Mouse (Mus musculus) forebrain, embryonic 13.5 days (tissue): Measurements from ENCODE around the gene Ddx42. TPM values are rescaled to one million over a fixed set of nuclear protein-coding genes. Genes with fewer than 3 reads are reported as not detected.
"Not testable (repeated sequence)": the region's sequence is repeated elsewhere in the genome, so short reads cannot be mapped to it uniquely, and the experiment has no call there.

Source experiments
- ATAC-seq: fragments of 200-750 bp; cut with Nextera tagmentation; 2 replicates; pipeline ENCODE4 v1.8.0; 2017
- H3K27ac ChIP-seq: fragments of 300-500 bp; sonication (generic); 2 replicates; pipeline ENCODE4 v1.5.1; 2015; ENCODE audit warnings: inconsistent platforms, mild to moderate bottlenecking, moderate library complexity
- H3K27me3 ChIP-seq: fragments of 300-500 bp; sonication (generic); 2 replicates; pipeline ENCODE4 v1.6.1; 2015; ENCODE audit warnings: mild to moderate bottlenecking, inconsistent platforms
- H3K36me3 ChIP-seq: fragments of 300-500 bp; sonication (generic); 2 replicates; pipeline ENCODE4 v1.6.1; 2015; ENCODE audit warnings: mild to moderate bottlenecking, inconsistent platforms; ENCODE audit not compliant: poor library complexity, severe bottlenecking
- H3K4me1 ChIP-seq: fragments of 300-500 bp; sonication (generic); 2 replicates; pipeline ENCODE4 v1.6.1; 2015; ENCODE audit warnings: inconsistent platforms
- H3K4me2 ChIP-seq: fragments of 300-500 bp; sonication (generic); 2 replicates; pipeline ENCODE4 v1.6.1; 2015; ENCODE audit warnings: inconsistent platforms, mild to moderate bottlenecking, moderate library complexity
- H3K4me3 ChIP-seq: fragments of 300-500 bp; sonication (generic); 2 replicates; pipeline ENCODE4 v1.5.1; 2015; ENCODE audit warnings: mild to moderate bottlenecking, inconsistent platforms
- H3K9ac ChIP-seq: fragments of 300-500 bp; sonication (generic); 2 replicates; pipeline ENCODE4 v1.6.1; 2015; ENCODE audit warnings: mild to moderate bottlenecking, inconsistent platforms
- H3K9me3 ChIP-seq: fragments of 300-500 bp; sonication (generic); replicated peaks from 2 replicates; pipeline ENCODE4 v1.6.1; 2016; ENCODE audit warnings: inconsistent platforms
- WGBS: fragments of 180-500 bp; shearing (Covaris S2); methylation state at CpG from one replicate; pipeline ENCODE4 v1.1.7; 2015; 5-methylcytosine and 5-hydroxymethylcytosine counted together
- polyA plus RNA-seq: library from polyadenylated mRNA; unstranded; fragments of >200 nt; fragmentation: Nextera tagmentation; extraction: Ambion mirVana; gene quantifications from 2 replicates; pipeline ENCODE4 v1.2.1, GENCODE M21; 2015

Ddx42 gene
- polyA plus RNA-seq, 1 experiment from 2014 or later = 93.0 TPM

DNA sequence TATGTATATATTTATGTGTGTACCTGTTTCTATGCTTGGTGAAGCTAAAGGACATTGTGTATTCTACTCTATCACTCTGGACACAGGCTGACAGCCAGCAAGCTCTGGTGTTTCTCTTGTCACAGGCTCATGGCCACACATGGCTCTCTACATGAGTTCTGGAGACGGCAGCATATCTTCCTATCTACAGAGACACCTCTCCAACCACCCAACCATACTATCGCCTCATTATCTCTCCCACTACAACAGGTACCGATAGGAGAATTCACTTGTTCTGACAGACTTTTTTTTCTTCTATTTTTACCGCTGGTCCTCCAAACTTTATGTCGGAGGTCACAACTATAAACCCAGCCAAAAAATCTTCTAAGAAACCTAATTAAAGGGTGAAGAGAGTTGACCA, 24.5 kb upstream of the Ddx42 start:
- no peak overlapping the region for H3K9ac ChIP-seq
- 92% methylated on average over 5 of the region's 5 CpGs for WGBS
- no peak for ATAC-seq
- H3K4me1 ChIP-seq = peaks cover 16% of the 10 kb centered on the region
- peaks cover 10% of the 10 kb centered on the region; the same call in 1 of the 2 replicates for H3K36me3 ChIP-seq
- peak overlapping the region; percentile 80 for H3K4me2 ChIP-seq
- peak overlapping the region; percentile 76 for H3K4me3 ChIP-seq
- no peaks in the 10 kb centered on the region for H3K9me3 ChIP-seq
- H3K27me3 ChIP-seq = no peaks in the 10 kb centered on the region
- H3K27ac ChIP-seq = no peak overlapping the region

DNA sequence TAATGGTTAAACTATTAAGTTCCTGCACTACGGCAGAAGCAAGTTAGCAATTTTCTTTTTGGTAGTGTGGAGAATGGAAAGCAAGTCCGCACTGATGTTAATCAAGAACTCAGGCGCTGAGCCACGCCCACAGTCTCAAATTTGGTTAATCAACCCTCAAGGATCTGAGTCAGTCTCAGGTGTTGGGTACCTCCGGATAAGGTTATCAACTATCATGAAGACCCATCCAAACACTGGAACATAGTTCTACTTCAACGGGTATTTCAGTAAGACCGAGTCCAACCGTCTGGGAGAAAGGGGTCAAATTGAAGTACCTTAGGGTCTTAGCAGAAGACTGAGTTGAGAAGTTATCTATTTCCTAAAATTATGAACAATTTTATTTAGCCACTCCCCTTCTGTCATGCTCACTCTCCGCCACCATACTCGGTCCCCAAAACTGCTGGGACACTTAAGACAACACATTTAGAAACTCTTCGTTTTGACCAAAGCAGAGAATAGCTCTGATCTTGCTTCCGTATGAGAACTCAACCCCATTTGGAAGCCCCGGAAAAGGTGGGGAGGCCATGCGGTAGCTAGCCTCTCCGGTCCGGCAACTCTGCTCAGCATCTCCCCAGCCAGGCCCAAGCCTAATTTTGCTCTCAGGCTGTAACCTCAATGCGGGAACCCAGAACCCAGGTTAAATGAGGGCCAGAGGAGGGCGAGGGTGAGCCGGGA, 23.9 kb upstream of the Ddx42 start:
- ATAC-seq = peak; percentile 26

DNA sequence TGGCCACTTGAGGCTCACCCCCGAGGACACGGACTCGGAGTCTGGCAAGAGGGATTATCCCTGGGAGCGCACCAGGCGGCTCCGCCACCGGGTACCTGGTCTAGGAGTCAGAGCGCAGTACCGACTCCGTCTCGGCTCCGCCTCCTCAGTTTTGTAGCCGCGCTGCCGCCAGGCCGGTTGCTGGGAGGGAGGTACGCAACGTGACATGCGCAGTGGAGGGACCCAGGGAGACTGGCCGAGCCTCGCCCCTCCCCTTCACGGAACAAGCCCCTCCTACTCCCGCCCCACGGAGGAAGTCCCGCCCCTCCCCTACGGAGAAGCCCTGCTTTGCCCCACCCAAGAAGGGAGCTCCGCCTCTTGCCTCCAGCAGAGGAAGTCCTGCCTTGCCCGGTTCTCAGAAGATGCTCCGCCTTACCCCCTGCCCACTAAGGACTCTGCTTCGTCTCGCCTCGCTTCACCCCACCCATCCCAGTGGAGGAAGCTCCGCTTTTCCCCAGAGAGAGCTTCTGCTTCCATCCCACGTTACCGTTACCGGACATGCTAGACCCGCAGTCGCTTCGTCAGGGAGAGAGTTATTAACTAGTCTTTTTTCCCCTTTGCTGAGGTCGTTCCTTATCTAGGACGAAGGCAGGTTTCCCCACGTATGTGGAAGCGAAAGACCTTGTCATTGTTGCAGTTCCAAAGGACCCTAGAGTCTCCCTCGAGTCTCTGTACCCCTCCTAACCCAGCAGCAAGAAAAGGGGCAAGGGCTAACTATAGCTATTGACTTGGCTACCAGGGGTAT, 23.2 kb upstream of the Ddx42 start:
- ATAC-seq = peak; percentile 97
- Histone ChIP-seq H3K4me1 (peaks cover 16% of the 10 kb centered on the region), H3K4me2 (peak overlapping the region; percentile 80), H3K27ac (peak overlapping the region; percentile 84), H3K9ac (peak overlapping the region; percentile 82), H3K4me3 (peak overlapping the region; percentile 76), H3K9me3 (no peaks in the 10 kb centered on the region), H3K36me3 (peaks cover 23% of the 10 kb centered on the region), H3K27me3 (no peaks in the 10 kb centered on the region)
- WGBS = under 1% methylated on average over 43 of the region's 44 CpGs

More for the DNA sequence above, 23.9 kb upstream of the Ddx42 start:
- WGBS = 11% methylated on average over 19 of the region's 19 CpGs
- Histone ChIP-seq H3K27me3 (no peaks in the 10 kb centered on the region), H3K9ac (peak overlapping the region; percentile 82), H3K9me3 (no peaks in the 10 kb centered on the region), H3K36me3 (peaks cover 15% of the 10 kb centered on the region), H3K4me3 (peak overlapping the region; percentile 76), H3K27ac (peak overlapping the region; percentile 75), H3K4me1 (peaks cover 16% of the 10 kb centered on the region), H3K4me2 (peak overlapping the region; percentile 80)

DNA sequence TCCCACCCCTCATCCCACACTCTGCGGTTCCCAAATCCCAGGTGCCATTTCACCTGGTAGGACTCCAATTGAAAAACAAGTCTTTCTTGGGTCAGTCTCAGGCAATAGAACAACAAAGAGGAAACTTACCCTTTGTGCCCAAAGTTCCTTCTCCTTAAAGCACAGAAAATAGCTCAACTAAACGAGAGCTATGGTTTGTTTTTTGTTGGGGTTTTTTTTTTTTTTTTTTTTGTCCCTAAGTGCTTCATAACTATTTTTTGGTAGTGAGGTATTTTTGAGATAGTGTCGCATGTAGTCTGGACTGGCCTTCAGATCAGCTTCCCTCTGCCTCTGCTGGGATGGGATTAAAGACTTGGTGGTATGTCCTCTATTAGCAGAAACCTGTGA, 22.6 kb upstream of the Ddx42 start:
- Histone ChIP-seq H3K4me3 (peak overlapping the region; percentile 76), H3K4me1 (peaks cover 16% of the 10 kb centered on the region), H3K27me3 (no peaks in the 10 kb centered on the region), H3K27ac (peak overlapping the region; percentile 84), H3K9me3 (no peaks in the 10 kb centered on the region), H3K4me2 (peak overlapping the region; percentile 80), H3K9ac (peak overlapping the region; percentile 73), H3K36me3 (peaks cover 24% of the 10 kb centered on the region)
- 43% methylated on average over 3 of the region's 3 CpGs for WGBS
- no peak for ATAC-seq

DNA sequence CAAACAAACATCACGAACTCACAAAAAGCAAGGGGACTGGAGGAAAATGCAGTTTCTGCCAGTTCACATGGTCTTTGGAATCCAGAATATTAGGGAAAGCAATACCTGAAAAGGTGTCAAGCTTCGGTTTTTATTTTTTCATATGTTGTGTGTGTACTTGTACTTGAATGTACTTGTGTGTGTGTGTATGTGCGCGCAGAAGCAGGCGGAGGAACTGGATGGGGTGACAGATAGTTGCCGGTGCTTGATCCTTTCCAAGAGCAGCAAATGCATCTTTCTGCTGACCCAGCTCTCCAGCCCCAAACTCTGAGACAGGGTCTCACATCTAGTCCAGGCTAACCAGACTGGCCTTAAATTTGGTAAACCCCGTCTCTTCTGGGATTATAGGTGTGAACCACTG, 21.8 kb upstream of the Ddx42 start:
- Histone ChIP-seq H3K4me1 (peaks cover 16% of the 10 kb centered on the region), H3K36me3 (peaks cover 25% of the 10 kb centered on the region), H3K9ac (no peak overlapping the region), H3K27me3 (no peaks in the 10 kb centered on the region), H3K4me3 (no peak overlapping the region), H3K9me3 (no peaks in the 10 kb centered on the region), H3K27ac (no peak overlapping the region), H3K4me2 (no peak overlapping the region)
- ATAC-seq = no peak
- 96% methylated on average over 7 of the region's 7 CpGs for WGBS

DNA sequence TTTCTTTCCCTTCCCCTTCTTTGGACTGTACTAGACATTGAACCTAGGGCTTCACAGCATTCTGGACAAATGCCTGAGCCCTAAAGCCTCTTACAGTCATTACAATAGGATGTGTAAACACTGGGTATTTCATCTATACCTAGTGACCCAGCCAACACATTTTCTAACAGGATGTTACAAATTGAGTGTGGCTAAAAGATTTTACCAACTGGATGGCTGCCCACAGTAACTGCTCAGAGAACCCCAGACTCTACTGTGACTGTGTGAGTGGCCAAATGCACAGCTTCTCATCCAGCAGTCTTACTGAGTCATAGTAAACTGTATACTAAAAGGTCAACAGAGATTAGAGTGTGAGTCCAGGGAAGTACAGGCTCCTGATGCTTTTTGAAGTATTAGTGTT, 21.4 kb upstream of the Ddx42 start:
- no peak overlapping the region for H3K4me3 ChIP-seq
- H3K9ac ChIP-seq = no peak overlapping the region
- H3K27ac ChIP-seq = no peak overlapping the region
- H3K27me3 ChIP-seq = no peaks in the 10 kb centered on the region
- no peaks in the 10 kb centered on the region for H3K9me3 ChIP-seq
- H3K4me2 ChIP-seq = no peak overlapping the region
- peaks cover 16% of the 10 kb centered on the region for H3K4me1 ChIP-seq
- no peak for ATAC-seq
- H3K36me3 ChIP-seq = peaks cover 30% of the 10 kb centered on the region

DNA sequence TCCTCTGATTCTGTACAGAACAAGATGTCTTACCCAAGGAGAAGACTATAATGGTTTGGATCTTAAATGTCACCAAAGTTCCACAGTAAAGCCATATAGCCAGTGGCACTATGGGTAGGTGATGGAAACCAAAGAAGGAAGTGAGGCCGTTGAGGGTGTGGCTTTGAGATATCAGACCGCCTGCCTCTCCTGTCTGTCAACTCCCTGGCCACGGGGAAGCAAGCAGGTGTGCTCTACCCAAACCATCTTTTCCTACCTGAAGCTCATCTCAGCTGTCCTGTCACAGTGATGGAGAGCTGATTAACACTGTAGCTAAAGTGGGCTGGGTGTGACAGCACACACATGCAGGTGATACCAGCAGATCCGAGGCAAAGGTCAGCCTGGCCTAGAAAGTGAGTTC, 18.4 kb upstream of the Ddx42 start:
- no peak overlapping the region for H3K27ac ChIP-seq
- peaks cover 57% of the 10 kb centered on the region for H3K36me3 ChIP-seq
- H3K27me3 ChIP-seq = no peaks in the 10 kb centered on the region
- ATAC-seq = no peak
- H3K9ac ChIP-seq = no peak overlapping the region
- no peaks in the 10 kb centered on the region for H3K9me3 ChIP-seq
- H3K4me2 ChIP-seq = no peak overlapping the region
- WGBS = 97% methylated on average over 4 of the region's 4 CpGs
- no peak overlapping the region for H3K4me3 ChIP-seq
- peaks cover 4% of the 10 kb centered on the region; the same call in 1 of the 2 replicates for H3K4me1 ChIP-seq

DNA sequence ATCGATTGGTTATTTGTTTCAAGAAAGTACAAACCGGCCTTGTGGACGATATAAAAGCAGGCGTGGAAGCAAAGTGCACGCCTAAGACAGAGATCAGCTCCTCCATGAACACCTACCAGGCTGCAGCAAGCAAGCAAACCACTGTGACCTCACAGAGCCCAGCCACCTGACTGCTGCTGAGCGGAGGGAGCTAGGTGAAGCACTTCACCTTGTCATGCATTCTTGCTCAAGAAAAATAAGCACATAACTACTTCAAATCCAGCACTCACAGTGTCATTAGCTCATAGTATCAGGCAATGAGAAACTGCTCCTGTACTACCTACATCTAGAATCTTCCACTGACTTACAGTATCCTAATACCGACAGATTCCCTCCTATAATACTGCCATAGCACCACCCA, 16.7 kb upstream of the Ddx42 start:
- peaks cover 73% of the 10 kb centered on the region for H3K36me3 ChIP-seq
- H3K9me3 ChIP-seq, H3K4me3 ChIP-seq, H3K4me2 ChIP-seq, H3K4me1 ChIP-seq, ATAC-seq, H3K9ac ChIP-seq, H3K27me3 ChIP-seq, H3K27ac ChIP-seq: not testable (repeated sequence)
- 97% methylated on average over 7 of the region's 7 CpGs for WGBS

DNA sequence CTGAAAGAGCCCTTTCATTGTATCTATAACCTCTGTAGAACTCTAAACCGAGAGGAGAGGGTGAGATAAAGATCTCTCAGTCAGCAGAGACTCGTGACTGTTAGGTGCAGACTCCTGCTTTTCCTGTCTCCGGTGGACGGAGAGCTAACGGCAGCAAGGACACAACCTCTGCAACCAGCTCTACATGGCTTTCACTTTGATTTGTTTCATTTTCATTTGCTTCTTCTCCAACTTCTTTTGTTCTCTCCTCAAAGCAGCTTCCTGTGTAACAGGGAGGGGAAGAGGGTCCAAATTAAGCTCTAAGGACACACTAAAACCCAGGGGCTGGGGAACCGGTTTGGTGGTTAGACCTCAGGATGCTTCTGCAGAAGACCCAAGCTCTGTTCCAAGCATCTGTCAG, 16.0 kb upstream of the Ddx42 start:
- Histone ChIP-seq H3K4me2 (no peak overlapping the region), H3K36me3 (peaks cover 81% of the 10 kb centered on the region), H3K9ac (no peak overlapping the region), H3K4me1 (no peaks in the 10 kb centered on the region), H3K27ac (no peak overlapping the region), H3K27me3 (no peaks in the 10 kb centered on the region), H3K4me3 (no peak overlapping the region), H3K9me3 (no peaks in the 10 kb centered on the region)
- WGBS = 93% methylated on average over 6 of the region's 6 CpGs
- no peak for ATAC-seq

DNA sequence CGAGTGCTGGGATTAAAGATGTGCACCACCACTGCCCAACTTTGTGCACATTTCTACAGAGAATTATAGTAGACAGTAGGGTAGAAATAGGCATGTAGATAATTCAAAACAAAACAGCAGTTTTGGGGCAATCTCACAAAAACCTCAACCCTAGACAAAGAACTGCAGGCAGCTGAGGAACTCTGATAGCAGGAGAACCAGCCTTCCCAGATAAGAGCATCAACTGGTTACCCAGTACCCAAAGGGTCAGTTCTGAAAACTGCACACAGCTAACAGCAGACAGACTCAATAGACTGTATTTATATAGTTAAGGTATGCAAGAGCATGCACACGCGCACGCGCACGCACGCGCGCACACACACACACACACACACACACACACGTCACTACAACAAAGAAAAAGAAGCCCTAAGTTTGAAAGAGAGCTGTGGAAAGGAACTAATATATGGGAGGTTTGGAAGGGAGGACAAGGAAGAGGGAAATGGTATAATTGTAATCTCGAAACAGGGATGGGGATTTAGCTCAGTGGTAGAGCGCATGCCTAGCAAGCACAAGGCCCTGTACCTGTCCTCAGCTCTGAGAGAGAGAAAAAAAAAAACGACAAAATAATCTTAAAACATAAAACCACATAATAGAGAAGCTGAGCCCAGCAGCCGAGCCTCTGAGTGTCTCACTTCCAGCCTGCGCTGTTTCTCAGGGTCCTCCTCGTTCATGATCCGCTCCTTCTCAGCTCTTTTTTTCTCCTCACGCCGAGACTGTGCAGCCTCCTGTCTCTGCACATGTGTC, 15.2 kb upstream of the Ddx42 start:
- Histone ChIP-seq H3K4me3 (no peak overlapping the region), H3K9me3 (no peaks in the 10 kb centered on the region), H3K4me2 (no peak overlapping the region), H3K27me3 (no peaks in the 10 kb centered on the region), H3K4me1 (no peaks in the 10 kb centered on the region), H3K9ac (no peak overlapping the region), H3K36me3 (peaks cover 85% of the 10 kb centered on the region), H3K27ac (no peak overlapping the region)
- no peak for ATAC-seq
- WGBS = 95% methylated on average over 19 of the region's 19 CpGs

DNA sequence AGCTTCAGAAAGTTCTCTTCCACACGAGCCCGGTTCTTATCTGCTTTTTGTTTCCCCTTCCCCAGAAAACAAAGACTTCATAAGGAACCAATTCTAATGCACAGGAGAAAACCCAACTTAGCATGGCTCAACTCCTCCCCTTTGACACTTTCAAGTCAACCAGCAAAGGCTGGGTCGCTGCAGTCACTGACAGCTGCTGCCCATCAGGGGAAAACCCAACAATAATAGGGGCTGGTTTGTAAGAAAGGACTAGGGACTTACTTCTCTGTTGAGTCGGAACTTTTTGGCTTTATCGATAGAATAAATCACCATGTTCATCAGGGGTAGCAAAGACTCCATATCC, 14.6 kb upstream of the Ddx42 start, which contains the start of gene Strada:
TSS of gene Strada (minus strand) at position 46 of the 343 bp plus-strand sequence.
- no peaks in the 10 kb centered on the region for H3K4me1 ChIP-seq
- H3K27me3 ChIP-seq = no peaks in the 10 kb centered on the region
- H3K27ac ChIP-seq = no peak within 1 kb of the TSS
- peaks cover 85% of the 10 kb centered on the region for H3K36me3 ChIP-seq
- no peak within 1 kb of the TSS for H3K9ac ChIP-seq
- ATAC-seq = no peak
- H3K9me3 ChIP-seq = no peaks in the 10 kb centered on the region
- H3K4me2 ChIP-seq = no peak within 1 kb of the TSS
- no peak within 1 kb of the TSS for H3K4me3 ChIP-seq
- 85% methylated on average over 5 of the region's 5 CpGs for WGBS

DNA sequence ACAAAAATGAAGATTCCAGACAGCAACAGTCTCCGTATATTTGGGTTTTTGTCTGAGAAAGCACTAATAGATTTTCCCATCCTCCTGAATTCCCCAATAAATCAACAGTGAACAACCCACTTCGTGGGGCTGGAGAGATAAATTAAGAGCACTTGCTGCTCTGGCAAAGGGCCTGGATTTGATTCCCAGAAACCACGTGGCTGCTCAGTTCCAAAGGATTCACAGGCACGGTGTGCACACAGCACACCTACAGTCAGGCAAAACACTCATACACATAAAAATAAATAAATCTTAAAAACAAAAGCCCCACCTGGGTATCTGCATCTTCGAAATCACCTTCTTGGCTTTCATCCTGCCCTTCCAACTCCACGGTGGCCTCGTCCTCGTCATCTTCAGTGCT, 4.0 kb upstream of the Ddx42 start:
- Histone ChIP-seq H3K4me1 (peaks cover 15% of the 10 kb centered on the region), H3K27me3 (no peaks in the 10 kb centered on the region), H3K27ac (no peak overlapping the region), H3K4me2 (no peak overlapping the region), H3K9ac (no peak overlapping the region), H3K36me3 (peaks cover 53% of the 10 kb centered on the region), H3K4me3 (no peak overlapping the region), H3K9me3 (no peaks in the 10 kb centered on the region)
- 94% methylated on average over 8 of the region's 8 CpGs for WGBS
- no peak for ATAC-seq
